Mouse (Mus musculus) neural tube, embryonic 13.5 days (tissue): ENCODE measurements around the gene Glrx3. TPM values are rescaled to one million over a fixed set of nuclear protein-coding genes. Genes with fewer than 3 reads are reported as not detected.
"Not testable (repeated sequence)": the region's sequence is repeated elsewhere in the genome, so short reads cannot be mapped to it uniquely, and the experiment has no call there.

Experiments
- ATAC-seq: fragments of 200-750 bp; cut with Nextera tagmentation; 2 replicates; pipeline ENCODE4 v1.8.0; 2017; ENCODE audit warnings: low read depth, mild to moderate bottlenecking, moderate TSS enrichment, moderate library complexity
- H3K27ac ChIP-seq: fragments of 300-500 bp; sonication (generic); replicated peaks from 2 replicates; pipeline ENCODE4 v1.5.1; 2015; ENCODE audit warnings: moderate library complexity, mild to moderate bottlenecking, inconsistent platforms
- H3K27me3 ChIP-seq: fragments of 300-500 bp; sonication (generic); 2 replicates; pipeline ENCODE4 v1.6.1; 2015; ENCODE audit warnings: mild to moderate bottlenecking, inconsistent platforms
- H3K36me3 ChIP-seq: fragments of 300-500 bp; sonication (generic); 2 replicates; pipeline ENCODE4 v1.6.1; 2015; ENCODE audit warnings: mild to moderate bottlenecking, inconsistent platforms
- H3K4me1 ChIP-seq: fragments of 300-500 bp; sonication (generic); replicated peaks from 2 replicates; pipeline ENCODE4 v1.6.1; 2015; ENCODE audit warnings: inconsistent platforms
- H3K4me2 ChIP-seq: fragments of 300-500 bp; sonication (generic); 2 replicates; pipeline ENCODE4 v1.6.1; 2015; ENCODE audit warnings: inconsistent platforms, mild to moderate bottlenecking, moderate library complexity
- H3K4me3 ChIP-seq: fragments of 300-500 bp; sonication (generic); 2 replicates; pipeline ENCODE4 v1.5.1; 2015; ENCODE audit warnings: mild to moderate bottlenecking, inconsistent platforms
- H3K9ac ChIP-seq: fragments of 300-500 bp; sonication (generic); 2 replicates; pipeline ENCODE4 v1.6.1; 2015; ENCODE audit warnings: moderate library complexity, mild to moderate bottlenecking, inconsistent platforms
- H3K9me3 ChIP-seq: fragments of 300-500 bp; sonication (generic); 2 replicates; pipeline ENCODE4 v1.6.1; 2016; ENCODE audit warnings: inconsistent platforms
- WGBS: fragments of 180-500 bp; shearing (Covaris S2); methylation state at CpG from one replicate; pipeline ENCODE4 v1.1.7; 2015; 5-methylcytosine and 5-hydroxymethylcytosine counted together
- polyA plus RNA-seq: library from polyadenylated mRNA; unstranded; fragments of >200 nt; fragmentation: Nextera tagmentation; extraction: Ambion mirVana; gene quantifications from 2 replicates; pipeline ENCODE4 v1.2.1, GENCODE M21; 2015

Gene Glrx3
- polyA plus RNA-seq, 1 experiment from 2014 or later, result 299 TPM

DNA sequence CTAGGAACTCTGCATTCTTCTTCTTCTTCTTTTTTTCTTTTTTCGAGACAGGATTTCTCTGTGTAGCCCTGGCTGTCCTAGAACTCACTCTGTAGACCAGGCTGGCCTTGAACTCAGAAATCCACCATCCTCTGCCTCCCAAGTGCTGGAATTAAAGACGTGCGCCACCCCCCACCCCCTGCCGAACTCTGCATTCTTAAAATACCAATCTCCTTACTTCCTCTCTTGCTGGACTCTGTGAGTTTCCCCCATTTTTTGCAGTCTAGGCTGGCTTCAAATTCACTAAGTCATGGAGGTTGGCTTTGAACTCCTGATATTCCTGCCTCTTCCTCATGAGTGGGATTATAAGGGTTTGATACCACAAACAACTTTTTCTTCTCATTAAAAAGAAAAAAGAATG, 10.7 kb upstream of the Glrx3 start:
- H3K27me3 ChIP-seq, result no peaks in the 10 kb centered on the region
- 60% methylated on average over 4 of the region's 4 CpGs for WGBS
- no peaks in the 10 kb centered on the region for H3K9me3 ChIP-seq
- H3K4me1 ChIP-seq, result peaks cover 2% of the 10 kb centered on the region
- H3K27ac ChIP-seq, result no peak overlapping the region
- no peak overlapping the region for H3K4me3 ChIP-seq
- no peak overlapping the region for H3K9ac ChIP-seq
- no peak overlapping the region for H3K4me2 ChIP-seq
- no peaks in the 10 kb centered on the region for H3K36me3 ChIP-seq
- ATAC-seq, result no peak

DNA sequence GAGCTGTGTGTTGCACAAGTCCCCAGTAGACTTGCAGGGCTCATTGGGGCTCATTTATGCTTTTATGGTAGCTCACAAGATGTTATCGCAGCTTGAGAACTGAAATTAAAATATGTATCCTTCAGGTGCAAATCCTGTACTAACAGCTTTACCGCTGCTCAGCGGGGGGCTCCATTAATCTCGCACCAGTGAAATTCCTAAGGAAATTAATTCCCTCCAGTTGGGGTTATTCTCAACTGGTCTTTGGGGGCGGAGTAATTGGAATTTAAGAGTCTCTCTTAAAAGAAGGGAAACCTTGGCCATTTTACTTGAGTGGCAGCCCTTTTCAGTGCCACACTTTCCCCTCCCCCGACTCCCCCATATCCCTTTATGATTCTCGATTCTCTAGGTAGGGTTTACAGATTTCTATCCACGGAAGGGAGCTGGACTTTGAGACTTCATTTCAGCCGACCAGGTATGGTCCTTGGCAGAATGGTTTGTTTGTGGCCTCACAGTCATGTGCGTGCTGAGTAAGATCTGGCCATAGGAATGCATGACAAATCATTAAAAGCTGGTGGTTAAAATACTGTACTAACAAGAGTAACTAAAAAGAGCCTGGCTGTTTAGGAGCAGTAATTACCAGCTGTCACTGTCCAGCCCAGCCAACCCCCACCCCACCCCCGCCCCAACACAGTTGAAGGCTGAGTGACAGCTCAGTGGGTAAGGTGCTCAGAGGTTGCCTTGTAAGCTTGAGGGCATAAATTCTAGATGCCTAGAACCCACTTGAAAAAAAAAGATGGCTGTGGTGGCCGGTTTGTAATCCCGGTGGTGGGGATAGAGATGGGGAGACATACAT, 5.4 kb upstream of the Glrx3 start:
- Histone ChIP-seq H3K27me3 (no peaks in the 10 kb centered on the region), H3K4me3 (no peak overlapping the region), H3K4me2 (no peak overlapping the region), H3K36me3 (no peaks in the 10 kb centered on the region), H3K4me1 (peaks cover 9% of the 10 kb centered on the region), H3K27ac (no peak overlapping the region), H3K9ac (no peak overlapping the region), H3K9me3 (no peaks in the 10 kb centered on the region)
- no peak for ATAC-seq
- WGBS, result 42% methylated on average over 13 of the region's 13 CpGs

DNA sequence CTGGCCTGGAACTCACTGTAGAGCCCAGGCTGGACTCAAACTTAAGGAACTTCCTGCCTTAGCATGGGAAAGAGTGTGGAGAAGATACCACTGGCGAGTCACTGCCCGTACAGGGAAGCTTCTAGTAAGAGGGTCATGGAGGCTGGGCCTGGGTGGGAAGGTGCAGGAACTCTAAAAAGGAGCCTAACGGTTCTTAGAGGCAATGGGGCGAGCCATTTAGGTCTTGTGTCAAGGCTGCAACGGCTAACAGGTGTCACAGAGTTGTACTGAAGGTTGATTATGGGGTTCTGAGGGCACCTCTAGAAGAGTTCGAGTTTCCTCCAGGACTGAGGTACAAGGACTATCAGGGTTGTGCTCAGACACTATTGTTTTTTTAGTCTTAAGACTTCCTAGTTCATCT, 513 bp upstream of the Glrx3 start:
- Histone ChIP-seq H3K9me3 (no peaks in the 10 kb centered on the region), H3K9ac (peak overlapping the region; percentile 94; the same call in 1 of the 2 replicates), H3K4me1 (peaks cover 34% of the 10 kb centered on the region), H3K4me3 (peak overlapping the region; percentile 72), H3K27ac (peak overlapping the region; percentile 92; the same call in 1 of the 2 replicates), H3K36me3 (no peaks in the 10 kb centered on the region), H3K27me3 (no peaks in the 10 kb centered on the region), H3K4me2 (peak overlapping the region; percentile 62)
- peak; percentile 9; the same call in 1 of the 2 replicates for ATAC-seq
- WGBS, result 72% methylated on average over 6 of the region's 6 CpGs

DNA sequence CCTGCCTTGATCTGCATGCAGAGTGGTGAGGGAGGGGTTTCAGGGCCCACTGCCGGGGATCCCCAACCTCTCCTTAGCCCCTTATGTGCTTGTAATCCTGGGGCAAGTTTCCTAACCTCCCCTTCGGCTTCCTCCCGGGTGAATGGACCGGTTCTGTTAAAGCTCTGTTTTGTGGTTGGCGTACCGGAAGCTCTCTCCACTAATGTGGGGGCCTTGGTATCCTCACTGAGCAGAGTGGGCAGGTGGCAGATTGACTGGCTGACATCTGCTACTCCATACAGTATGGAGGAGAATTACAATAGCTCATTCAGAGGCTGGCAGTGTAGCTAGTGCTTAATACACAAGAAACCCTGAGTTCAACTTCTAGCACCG, 751 bp downstream of the Glrx3 start:
- peak overlapping the region; percentile 72 for H3K4me3 ChIP-seq
- 2% methylated on average over 7 of the region's 7 CpGs for WGBS
- H3K27ac ChIP-seq, result peak overlapping the region; percentile 92
- H3K27me3 ChIP-seq, result no peaks in the 10 kb centered on the region
- H3K36me3 ChIP-seq, result no peaks in the 10 kb centered on the region; the same call in 1 of the 2 replicates
- H3K9me3 ChIP-seq, result no peaks in the 10 kb centered on the region
- peak overlapping the region; percentile 62 for H3K4me2 ChIP-seq
- peaks cover 35% of the 10 kb centered on the region for H3K4me1 ChIP-seq
- ATAC-seq, result peak; percentile 68
- peak overlapping the region; percentile 94 for H3K9ac ChIP-seq

DNA sequence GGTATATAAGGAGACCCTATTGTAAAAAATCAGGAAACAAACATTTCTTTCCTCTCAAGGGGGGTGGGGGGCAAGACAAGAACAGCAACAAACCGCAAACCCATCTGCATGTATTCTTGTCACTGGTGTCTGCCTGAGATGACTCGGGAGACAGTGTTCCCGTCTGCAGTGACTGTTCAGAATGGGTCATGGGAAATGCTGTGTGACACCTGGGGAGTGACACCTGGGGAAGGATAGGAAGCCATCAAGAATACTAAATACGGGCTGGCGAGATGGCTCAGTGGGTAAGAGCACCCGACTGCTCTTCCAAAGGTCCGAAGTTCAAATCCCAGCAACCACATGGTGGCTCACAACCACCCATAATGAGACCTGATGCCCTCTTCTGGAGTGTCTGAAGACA, 1.5 kb downstream of the Glrx3 start:
- peak overlapping the region; percentile 72 for H3K4me3 ChIP-seq
- peaks cover 35% of the 10 kb centered on the region for H3K4me1 ChIP-seq
- H3K4me2 ChIP-seq, result peak overlapping the region; percentile 62
- peak overlapping the region; percentile 94 for H3K9ac ChIP-seq
- ATAC-seq, H3K36me3 ChIP-seq, H3K9me3 ChIP-seq, H3K27me3 ChIP-seq: not testable (repeated sequence)
- peak overlapping the region; percentile 92; the same call in 1 of the 2 replicates for H3K27ac ChIP-seq
- 81% methylated on average over 7 of the region's 7 CpGs for WGBS

DNA sequence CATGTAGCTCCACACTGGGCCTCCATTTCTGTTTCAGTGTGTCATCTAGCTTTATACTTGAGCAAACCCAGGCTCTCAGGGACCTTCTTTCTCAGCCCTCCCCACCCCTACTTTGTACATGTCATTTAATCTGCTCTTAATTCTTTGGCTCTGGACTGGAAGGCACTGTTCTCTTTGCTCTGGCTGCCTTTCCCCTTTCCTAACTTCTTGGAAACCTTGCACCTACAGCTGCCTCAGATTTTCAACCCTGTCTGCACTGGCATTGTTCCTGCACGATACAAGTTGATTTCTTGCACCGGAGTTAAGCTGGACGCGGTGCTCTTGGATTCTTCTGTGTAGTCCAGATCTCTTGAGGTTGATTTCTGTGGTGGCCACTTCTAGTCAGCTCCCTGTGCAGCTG, 5.5 kb downstream of the Glrx3 start:
- no peak for ATAC-seq
- Histone ChIP-seq H3K27me3 (no peaks in the 10 kb centered on the region), H3K36me3 (peaks cover 22% of the 10 kb centered on the region), H3K9ac (no peak overlapping the region), H3K9me3 (no peaks in the 10 kb centered on the region), H3K27ac (no peak overlapping the region), H3K4me2 (no peak overlapping the region), H3K4me1 (peaks cover 32% of the 10 kb centered on the region), H3K4me3 (no peak overlapping the region)
- 93% methylated on average over 4 of the region's 4 CpGs for WGBS

DNA sequence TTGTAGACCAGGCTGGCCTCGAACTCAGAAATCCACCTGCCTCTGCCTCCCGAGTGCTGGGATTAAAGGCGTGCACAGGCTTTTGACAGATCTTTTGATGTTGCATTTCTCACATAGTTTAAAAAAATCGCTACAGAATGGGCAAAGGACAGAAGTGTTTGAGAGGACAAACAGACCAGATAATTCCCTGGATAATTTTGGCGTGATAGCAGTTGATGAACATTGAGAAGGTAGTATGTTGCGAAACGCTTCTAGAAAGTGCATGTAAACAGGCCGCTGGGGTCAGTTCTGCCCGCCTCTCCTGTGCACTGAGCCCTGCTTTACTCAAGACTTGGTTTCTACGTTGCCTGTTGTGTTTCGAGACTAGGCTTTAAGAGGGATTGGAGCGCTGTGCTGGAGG, 7.9 kb downstream of the Glrx3 start:
- H3K27ac ChIP-seq, result no peak overlapping the region
- no peak overlapping the region for H3K4me3 ChIP-seq
- ATAC-seq, result no peak
- no peak overlapping the region for H3K4me2 ChIP-seq
- H3K36me3 ChIP-seq, result peaks cover 39% of the 10 kb centered on the region
- H3K27me3 ChIP-seq, result no peaks in the 10 kb centered on the region
- no peak overlapping the region for H3K9ac ChIP-seq
- peaks cover 12% of the 10 kb centered on the region for H3K4me1 ChIP-seq
- H3K9me3 ChIP-seq, result no peaks in the 10 kb centered on the region
- WGBS, result 96% methylated on average over 12 of the region's 12 CpGs

DNA sequence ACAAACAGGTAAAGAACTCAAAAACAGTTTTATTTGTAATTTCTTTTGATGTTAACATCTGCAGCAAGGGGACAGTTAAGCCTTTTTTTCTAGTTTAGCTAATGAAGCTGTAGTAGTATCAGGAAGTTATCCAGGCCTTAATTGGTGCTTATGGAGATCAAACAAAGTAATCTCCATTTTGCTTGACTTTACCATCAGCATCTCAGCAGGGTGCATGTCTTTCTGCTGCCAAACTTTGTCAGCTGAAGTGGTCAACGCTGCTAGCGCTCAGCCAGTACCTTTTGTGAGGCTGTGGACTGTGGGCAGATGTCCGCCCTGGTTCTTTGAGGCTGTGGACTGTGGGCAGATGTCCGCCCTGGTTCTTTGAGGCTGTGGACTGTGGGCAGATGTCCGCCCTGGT, 24.0 kb downstream of the Glrx3 start:
- Histone ChIP-seq H3K36me3 (peaks cover 59% of the 10 kb centered on the region), H3K9me3 (no peaks in the 10 kb centered on the region), H3K4me2 (no peak overlapping the region), H3K9ac (no peak overlapping the region), H3K4me3 (no peak overlapping the region), H3K27me3 (no peaks in the 10 kb centered on the region), H3K4me1 (peaks cover 18% of the 10 kb centered on the region; the same call in 1 of the 2 replicates), H3K27ac (no peak overlapping the region)
- no peak for ATAC-seq
- WGBS, result 64% methylated on average over 5 of the region's 5 CpGs

DNA sequence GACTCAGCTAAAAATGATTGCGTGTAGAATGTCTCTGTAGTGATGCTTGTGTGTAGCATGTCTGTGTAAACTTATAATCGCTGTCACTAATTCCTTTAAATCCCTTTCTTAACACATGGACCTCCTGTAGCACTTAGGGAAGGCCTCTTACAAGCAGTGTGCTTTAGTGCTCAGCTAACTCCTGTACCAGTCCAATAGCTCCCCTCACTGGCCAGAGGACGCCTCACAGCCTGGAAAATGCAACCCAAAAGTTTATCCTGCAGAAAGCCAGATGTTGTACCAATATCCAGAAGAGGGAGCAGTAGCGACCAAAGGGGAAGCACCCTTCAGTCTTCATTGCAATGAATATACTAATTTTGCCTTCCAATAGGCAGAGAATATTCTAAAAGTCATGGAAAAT, 30.8 kb downstream of the Glrx3 start:
- Histone ChIP-seq H3K36me3 (peaks cover 59% of the 10 kb centered on the region), H3K9ac (no peak overlapping the region), H3K9me3 (no peaks in the 10 kb centered on the region), H3K27ac (no peak overlapping the region), H3K4me1 (no peaks in the 10 kb centered on the region), H3K4me2 (no peak overlapping the region), H3K27me3 (no peaks in the 10 kb centered on the region), H3K4me3 (no peak overlapping the region)
- no peak for ATAC-seq
- WGBS, result 83% methylated on average over 4 of the region's 4 CpGs

DNA sequence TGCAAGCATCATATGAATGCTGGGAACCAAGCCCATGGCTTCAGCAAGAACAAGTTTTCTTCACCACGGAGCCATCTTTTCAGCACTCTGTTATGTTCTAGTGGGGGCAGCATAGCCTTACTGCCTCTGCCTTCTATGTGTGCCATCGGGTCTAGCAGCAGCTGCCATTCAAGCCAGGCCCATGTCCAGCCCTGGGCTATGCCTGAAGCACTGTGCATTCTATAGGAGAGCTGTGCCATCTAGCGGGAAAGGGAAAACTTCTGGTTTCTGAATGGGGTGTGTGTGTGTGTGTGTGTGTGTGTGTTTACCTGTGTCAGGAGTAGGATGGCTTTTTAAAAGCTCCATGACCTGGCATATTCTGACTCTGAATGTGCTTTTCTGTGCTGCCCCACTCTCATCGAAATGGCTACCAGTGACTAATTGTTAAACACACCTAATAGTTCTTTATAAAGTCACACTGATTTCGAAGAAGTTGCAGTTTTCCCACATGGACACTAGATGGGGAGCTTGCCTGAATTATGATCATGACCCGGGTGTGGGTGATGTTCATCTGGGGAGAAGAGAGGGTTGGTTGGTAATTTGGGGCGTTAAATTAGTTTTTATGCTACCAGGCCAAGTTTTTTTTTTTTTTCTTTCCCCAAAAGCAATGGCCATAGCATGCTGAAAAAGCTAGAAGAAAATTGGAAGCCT, 34.2 kb downstream of the Glrx3 start:
- no peaks in the 10 kb centered on the region for H3K4me1 ChIP-seq
- 62% methylated on average over 7 of the region's 7 CpGs for WGBS
- ATAC-seq, result no peak

DNA sequence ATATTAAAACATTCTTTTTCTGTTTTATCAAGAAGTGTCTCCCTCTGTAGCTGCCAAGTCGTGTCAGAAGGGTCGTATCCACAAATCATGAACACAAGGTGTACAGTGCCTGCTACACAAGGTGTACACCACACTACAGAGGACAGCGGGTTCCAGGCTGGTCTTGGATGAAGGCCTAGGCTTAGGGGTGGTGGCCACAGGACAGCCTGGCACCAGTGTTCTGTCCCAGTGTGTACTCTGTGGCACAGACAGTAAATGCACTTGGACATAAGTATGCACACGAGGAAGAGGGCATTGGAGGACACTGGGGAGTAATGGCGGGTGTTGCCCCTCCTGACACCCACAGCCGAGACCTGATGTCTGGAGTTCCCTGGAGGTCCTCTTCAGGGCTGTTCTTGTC, 34.7 kb downstream of the Glrx3 start:
- H3K4me3 ChIP-seq, result no peak overlapping the region
- H3K27ac ChIP-seq, result no peak overlapping the region
- no peaks in the 10 kb centered on the region for H3K9me3 ChIP-seq
- ATAC-seq, result 0 out of 2 replicates have a peak, but pooled peaks have one; percentile 51
- no peak overlapping the region for H3K9ac ChIP-seq
- peaks cover 26% of the 10 kb centered on the region for H3K36me3 ChIP-seq
- H3K27me3 ChIP-seq, result no peaks in the 10 kb centered on the region; the same call in 1 of the 2 replicates
- no peak overlapping the region for H3K4me2 ChIP-seq
- no peaks in the 10 kb centered on the region for H3K4me1 ChIP-seq
- WGBS, result 83% methylated on average over 6 of the region's 6 CpGs

More for the DNA sequence above, 34.2 kb downstream of the Glrx3 start:
- H3K4me3 ChIP-seq, result no peak overlapping the region
- H3K27me3 ChIP-seq, result no peaks in the 10 kb centered on the region
- H3K9ac ChIP-seq, result no peak overlapping the region
- no peak overlapping the region for H3K27ac ChIP-seq
- peaks cover 32% of the 10 kb centered on the region for H3K36me3 ChIP-seq
- no peak overlapping the region for H3K4me2 ChIP-seq
- no peaks in the 10 kb centered on the region for H3K9me3 ChIP-seq

DNA sequence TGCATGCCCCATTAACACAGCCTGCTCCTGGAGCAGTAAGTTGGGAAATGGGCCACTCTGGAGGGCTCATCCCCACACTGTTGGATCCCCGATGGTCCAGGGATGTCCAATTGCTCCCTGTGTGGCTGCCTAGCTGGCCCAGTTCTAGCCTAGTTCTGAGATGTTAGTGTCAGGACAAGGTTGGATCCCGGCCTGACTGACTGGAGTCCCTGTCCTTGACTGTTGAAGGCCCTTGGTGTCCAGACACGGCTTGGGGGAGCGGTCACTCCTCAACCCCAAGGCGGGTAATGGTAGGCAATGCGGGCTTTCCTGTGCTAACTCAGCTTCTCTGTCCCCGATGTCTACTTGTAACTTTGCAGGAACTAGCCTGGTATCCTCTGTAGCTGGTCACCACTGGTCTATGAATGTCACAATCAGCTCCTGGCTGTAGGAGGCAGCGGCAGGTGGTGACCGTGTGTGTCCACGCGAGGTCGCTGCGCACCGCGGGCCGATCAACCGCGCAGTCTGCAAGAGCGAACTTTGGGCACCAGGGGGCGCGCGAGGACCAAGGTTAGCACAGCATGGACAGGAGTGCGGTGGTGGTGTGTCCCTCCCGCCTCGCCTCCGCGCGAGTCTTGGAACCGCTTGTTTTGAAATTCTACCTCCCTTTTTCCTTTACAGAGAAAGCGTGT, 40.7 kb downstream of the Glrx3 start:
- WGBS, result 15% methylated on average over 30 of the region's 30 CpGs
- Histone ChIP-seq H3K27me3 (peaks cover 6% of the 10 kb centered on the region; the same call in 1 of the 2 replicates), H3K4me3 (peak overlapping the region; percentile 26), H3K36me3 (no peaks in the 10 kb centered on the region), H3K9me3 (no peaks in the 10 kb centered on the region), H3K9ac (peak overlapping the region; percentile 62), H3K4me2 (peak overlapping the region; percentile 55), H3K4me1 (peaks cover 3% of the 10 kb centered on the region; the same call in 1 of the 2 replicates), H3K27ac (no peak overlapping the region)
- peak; percentile 96 for ATAC-seq
